Mouse (Mus musculus) hindlimb bud, embryonic 11.5 days (tissue): ENCODE measurements around the gene Gpbar1.

Experiments
- DNase-seq: peaks from one replicate; pipeline ENCODE4 v3.0.0-alpha.2; 2012; ENCODE audit warnings: low read depth, low spot score; ENCODE audit errors: extremely low spot score

Gpbar1 gene

GRCm38 (mm10) chr1:74294733-74295455 lies 16.5 kb downstream of the Gpbar1 start:
- no peak for DNase-seq

GRCm38 (mm10) chr1:74295456-74296171 lies 17.3 kb downstream of the Gpbar1 start:
- DNase-seq: no peak

GRCm38 (mm10) chr1:74296477-74296876 lies 18.1 kb downstream of the Gpbar1 start:
- DNase-seq: no peak

DNA sequence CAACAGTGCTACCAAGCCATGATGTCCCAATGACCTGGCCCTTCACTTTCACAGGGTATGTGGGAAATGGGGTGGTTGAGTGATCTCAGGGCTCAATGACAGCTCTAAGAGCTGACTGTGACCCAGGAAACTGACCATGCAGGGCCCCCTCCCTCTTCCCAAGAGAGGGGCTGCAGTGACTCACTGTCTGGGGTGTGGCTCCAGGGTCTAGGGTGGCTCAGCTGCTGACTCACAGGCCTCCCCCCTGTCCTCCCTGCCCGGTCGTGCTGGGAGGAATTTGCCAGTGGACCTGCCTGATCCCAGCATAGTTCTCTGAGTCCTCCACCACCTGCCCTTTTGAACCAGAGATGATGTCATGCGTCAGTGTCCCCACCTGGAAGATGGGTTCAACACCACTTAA lies 18.9 kb downstream of the Gpbar1 start:
- DNase-seq: no peak

DNA sequence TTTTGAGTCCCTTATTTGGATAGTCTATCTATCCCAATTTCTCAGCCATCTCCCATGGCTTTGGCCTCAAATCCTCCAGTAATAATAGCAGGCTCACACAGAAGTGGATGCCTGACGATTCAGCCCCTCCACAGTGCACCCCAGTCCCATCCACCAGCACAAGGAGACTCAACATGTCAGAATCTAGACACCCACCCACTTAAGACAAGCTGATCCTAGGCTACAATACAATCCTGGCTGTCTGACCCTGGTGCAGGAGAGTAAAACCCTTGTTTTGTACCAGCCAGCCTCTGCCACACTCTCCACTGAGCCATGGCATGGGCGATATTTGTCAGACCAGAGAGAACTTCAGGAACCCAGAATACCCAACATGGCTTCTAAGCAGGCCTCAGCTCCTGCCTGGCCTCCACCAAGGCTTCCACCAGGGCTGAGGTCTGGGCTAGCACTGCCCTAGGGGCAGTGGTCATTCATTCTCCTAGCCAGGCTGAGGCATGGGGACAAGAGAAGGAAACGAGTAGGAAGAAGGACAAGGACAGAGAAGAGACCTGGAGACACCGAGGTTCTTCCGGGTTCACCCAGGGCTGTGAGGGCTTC lies 19.9 kb downstream of the Gpbar1 start:
- DNase-seq: no peak

GRCm38 (mm10) chr1:74298996-74299395 lies 20.6 kb downstream of the Gpbar1 start:
- no peak for DNase-seq

DNA sequence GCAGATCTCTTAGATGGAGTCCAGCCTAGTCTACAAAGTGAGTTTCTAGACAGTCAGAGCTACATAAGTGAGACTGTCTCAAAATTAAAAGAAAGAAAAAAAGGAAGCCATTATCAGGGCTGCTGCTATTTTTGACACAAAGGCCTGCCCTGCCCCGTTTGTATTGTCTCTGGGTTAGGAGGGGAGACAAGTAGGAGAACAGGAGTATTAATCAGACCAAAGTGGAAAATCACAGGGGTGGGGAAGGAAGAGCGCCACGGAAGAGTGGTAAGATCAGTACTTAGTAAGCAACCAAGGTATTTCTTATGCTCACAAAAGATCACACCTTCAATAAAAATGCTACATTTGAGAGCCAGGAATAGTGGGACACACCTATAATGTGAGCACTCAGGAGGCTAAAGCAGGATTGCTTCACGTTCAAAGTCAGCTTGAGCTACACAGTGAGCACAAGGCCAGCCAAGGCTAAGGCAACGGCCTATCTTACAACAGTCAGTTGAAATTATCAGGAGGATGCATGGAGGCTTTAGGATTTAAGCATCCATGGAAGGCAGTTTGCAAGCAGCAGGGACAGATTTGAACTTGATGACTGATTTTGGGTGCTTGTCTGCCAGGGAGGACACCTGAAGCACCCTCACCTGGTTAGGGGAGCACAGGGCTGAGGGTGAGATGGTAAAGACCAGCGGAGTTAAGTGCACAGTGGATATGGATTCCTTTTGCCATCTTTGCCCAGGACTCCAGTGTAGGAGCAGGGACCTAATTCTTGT lies 22.2 kb downstream of the Gpbar1 start:
- DNase-seq: no peak

- DNase-seq: no peak
Observed at GRCm38 (mm10) chr1:74302229-74302628, 23.9 kb downstream of the Gpbar1 start.

DNA sequence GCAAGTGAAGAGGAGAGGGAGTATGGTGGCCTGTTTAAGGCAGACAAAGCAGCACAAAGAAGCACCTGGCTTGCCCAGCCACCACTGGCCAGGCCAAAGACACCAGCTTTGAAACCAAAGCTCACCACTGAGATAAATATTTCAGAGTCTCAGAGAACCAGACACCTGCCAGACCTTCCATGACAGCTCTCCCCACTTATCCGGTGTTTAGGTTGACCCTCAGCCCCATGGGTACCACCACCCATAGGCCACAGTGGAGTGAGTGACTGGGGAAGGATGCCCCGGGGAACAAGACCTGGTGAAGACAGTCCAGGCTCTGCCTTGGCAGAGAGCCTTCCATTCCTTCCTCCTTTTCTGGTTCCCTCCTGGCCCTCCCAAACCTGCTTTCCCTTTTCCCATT lies 24.5 kb downstream of the Gpbar1 start:
- no peak for DNase-seq

DNA sequence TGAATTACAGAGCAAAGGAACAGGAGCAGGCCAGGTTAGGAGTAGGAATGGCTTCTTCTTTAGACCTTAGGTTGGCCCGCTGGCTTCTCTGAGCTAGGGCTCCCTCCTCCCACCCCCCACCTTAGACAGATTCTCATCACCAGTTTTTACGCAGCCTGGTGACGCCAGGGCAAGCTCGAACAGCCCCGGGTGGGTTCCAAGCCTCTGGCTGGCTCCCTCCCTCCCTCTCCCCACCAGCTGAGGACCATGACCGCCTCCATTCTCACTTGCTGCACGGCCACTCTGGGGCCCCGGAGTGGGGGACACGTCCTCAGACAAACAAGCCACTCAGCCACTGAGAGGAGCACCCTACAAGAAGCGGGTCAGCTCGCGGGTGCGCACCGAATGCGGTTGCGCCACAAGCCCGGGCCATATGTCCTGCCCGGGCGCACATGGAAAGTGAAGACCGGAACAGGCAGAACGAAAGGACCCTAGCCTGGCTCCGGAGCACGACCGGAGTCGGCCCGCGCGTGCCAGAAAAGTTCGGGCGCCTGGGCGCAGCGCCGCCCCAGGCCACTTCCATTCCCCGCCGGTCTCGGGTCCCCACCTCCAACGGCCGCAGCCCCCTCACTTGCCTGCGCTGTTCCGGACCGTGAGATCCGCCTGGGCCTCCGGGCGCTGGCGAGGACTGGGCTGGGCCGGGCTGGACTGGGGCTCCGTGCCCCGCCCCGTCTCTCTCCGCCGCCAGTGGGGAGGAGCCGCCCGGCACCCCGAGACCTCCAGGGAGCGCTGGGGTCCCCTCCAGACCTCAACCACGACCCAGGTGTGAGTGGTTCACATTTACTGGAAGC lies 25.4 kb downstream of the Gpbar1 start:
- no peak for DNase-seq

DNA sequence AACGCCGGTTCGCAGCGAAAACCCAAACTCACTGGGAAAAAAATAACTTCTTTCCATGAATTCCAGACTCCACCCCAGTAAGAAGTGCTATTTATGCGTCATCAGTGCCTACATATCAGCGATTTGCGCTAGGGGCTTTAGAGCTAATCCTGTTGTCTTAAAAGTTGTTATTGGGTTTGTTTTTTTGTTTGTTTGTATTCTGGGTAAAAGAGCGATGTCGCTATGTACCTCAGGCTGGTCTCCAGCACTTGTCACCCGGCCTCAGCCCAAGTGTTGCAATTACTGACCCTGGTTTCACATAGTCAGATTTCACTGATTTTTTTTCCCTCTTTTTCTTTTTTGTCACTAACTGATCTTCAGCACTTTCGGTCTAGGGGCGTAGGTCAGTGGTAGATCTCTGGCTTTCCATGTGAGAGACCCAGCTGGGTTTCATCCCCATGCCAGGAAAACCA lies 26.0 kb downstream of the Gpbar1 start:
- DNase-seq: no peak

- no peak for DNase-seq
Observed at GRCm38 (mm10) chr1:74304946-74305345, 26.6 kb downstream of the Gpbar1 start.

GRCm38 (mm10) chr1:74305522-74305921 lies 27.2 kb downstream of the Gpbar1 start, which contains the start of gene Tmbim1:
Gene Tmbim1 (minus strand): TSS chr1:74305622.
- DNase-seq: no peak

DNA sequence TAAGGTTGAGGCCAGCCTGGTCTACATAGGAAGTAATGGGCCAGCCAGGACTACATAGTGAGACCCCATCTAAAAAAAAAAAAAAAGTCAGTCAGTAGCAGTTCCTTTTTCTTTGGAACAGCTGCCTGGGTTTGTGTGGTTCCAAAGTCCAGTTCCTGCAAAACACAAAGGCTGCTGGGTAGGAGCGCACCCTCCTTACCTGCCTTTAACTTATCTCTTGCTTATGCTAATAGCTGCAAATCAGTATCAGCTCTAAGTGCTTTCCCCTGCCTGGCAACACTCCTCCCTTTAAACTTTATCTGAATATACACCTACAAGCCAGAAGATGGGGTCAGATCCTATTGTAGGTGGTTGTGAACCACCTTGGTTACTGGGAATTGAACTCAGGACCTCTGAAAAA lies 28.8 kb downstream of the Gpbar1 start:
- DNase-seq: no peak

GRCm38 (mm10) chr1:74308001-74308964 lies 29.9 kb downstream of the Gpbar1 start:
- DNase-seq: no peak

- DNase-seq: no peak
Observed at GRCm38 (mm10) chr1:74309767-74310166, 31.4 kb downstream of the Gpbar1 start.

DNA sequence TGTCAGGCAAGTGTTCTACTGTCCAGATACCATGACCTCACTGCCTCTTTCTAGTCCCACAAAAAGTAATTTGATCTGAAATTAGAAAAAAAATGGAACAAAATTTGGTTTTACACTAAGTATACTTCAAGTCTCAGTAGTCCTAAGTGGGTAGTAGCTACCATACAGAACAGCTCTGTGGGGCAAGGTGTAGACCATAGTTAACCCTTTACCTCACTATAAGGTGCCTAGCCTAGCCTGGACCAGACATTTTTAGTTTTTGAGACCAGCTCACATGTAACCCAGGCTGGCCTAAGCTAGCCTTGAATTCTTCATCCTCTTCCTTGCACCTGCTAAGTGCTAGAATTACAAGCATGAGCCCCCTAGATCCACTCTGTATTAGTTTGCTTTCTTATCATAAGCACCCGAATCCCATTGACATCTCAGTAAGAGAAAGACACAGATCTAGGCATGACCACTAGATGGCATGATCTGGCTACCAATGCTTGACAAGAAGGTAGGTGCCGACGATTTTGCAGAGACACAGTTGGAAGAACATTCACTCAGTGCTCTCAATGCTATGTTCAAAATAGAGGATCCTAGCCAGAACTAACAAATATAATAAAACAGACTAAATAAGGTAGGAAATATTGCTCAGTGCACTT lies 34.8 kb downstream of the Gpbar1 start:
- DNase-seq: peak; percentile 61

DNA sequence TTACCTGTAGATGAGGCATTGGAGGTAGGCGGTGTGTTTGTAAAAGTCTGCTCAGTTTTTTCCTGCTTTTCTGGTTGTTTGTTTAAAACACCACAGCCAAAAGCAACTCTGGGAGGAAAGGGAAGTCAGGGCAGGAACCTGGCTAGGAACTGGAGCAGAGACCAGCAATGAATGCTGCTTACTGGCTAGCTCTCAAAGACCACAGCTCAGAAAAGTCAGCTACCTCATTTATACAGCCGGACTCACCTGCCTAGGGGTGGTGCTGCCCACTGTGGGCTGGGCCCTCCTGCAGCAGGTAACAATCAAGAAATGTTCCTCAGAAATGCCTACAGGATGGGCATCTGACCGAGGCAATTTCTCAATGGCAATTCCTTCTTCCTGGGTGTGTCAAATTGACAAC lies 36.4 kb downstream of the Gpbar1 start:
- no peak for DNase-seq
